Mouse (Mus musculus) B cell, adult 2 months (primary cell): ENCODE measurements at regions not wholly inside any gene's neighbourhood (a gene's known extent, or its start where the extent isn't known, plus 50 kb on each side); places are given as distances from the start of the nearest gene placed in this dataset.

Experiments
- DNase-seq, 2 experiments: peaks; one replicate each; pipeline ENCODE4 v3.0.0; 2022

- no peak for DNase-seq
Observed at GRCm38 (mm10) chr4:95154377-95154776, 102.4 kb upstream of the Jun start.

GRCm38 (mm10) chr4:95155178-95155577 is 103.2 kb upstream of the Jun start:
- no peak for DNase-seq

GRCm38 (mm10) chr4:95155796-95156195 is 103.8 kb upstream of the Jun start:
- DNase-seq: no peak

- DNase-seq: peak; percentile 50 to 55
Observed at GRCm38 (mm10) chr4:95156451-95157271, 104.6 kb upstream of the Jun start.

GRCm38 (mm10) chr4:95157653-95158430 is 105.8 kb upstream of the Jun start:
- DNase-seq: no peak

- DNase-seq: no peak
Observed at GRCm38 (mm10) chr4:95158632-95159424, 106.8 kb upstream of the Jun start.

- no peak for DNase-seq
Observed at GRCm38 (mm10) chr4:95159821-95160220, 107.8 kb upstream of the Jun start.

GRCm38 (mm10) chr4:95160465-95160864 is 108.4 kb upstream of the Jun start:
- no peak for DNase-seq

GRCm38 (mm10) chr4:95160912-95161669 is 109.1 kb upstream of the Jun start:
- peak; percentile 89 to 91 for DNase-seq

- DNase-seq: no peak
Observed at GRCm38 (mm10) chr4:95161670-95162020, 109.6 kb upstream of the Jun start.

GRCm38 (mm10) chr4:95162386-95163090 is 110.5 kb upstream of the Jun start:
- peak; percentile 49 to 53 for DNase-seq

GRCm38 (mm10) chr4:95163403-95163802 is 111.4 kb upstream of the Jun start:
- peak in 1 of 2 experiments; percentile 15 for DNase-seq

GRCm38 (mm10) chr4:95166503-95166902 is 114.5 kb upstream of the Jun start:
- DNase-seq: no peak

GRCm38 (mm10) chr4:95167216-95167615 is 115.2 kb upstream of the Jun start:
- DNase-seq: peak; percentile 38 to 44

GRCm38 (mm10) chr4:95169702-95170101 is 117.7 kb upstream of the Jun start:
- no peak for DNase-seq

- DNase-seq: no peak
Observed at GRCm38 (mm10) chr4:95177753-95178152, 125.7 kb upstream of the Jun start.

GRCm38 (mm10) chr4:95178467-95178866 is 126.4 kb upstream of the Jun start:
- no peak for DNase-seq

GRCm38 (mm10) chr4:95178900-95179299 is 126.9 kb upstream of the Jun start:
- no peak for DNase-seq

GRCm38 (mm10) chr4:95180446-95180845 is 128.4 kb upstream of the Jun start:
- DNase-seq: no peak

- DNase-seq: no peak
Observed at GRCm38 (mm10) chr4:95180999-95181398, 129.0 kb upstream of the Jun start.

- no peak for DNase-seq
Observed at GRCm38 (mm10) chr4:95184180-95184579, 132.2 kb upstream of the Jun start.
